Mouse (Mus musculus): ENCODE data around the gene Lao1.

- TF ChIP-seq CTCF (IDR thresholded peaks at IDR 0.05; ENCODE audit: borderline replicate concordance, extremely low read depth, insufficient read depth, insufficient read length), result no peak
- no peak for TF ChIP-seq POLR2A (IDR thresholded peaks at IDR 0.05; ENCODE audit: borderline replicate concordance, extremely low read depth, insufficient read depth, insufficient read length, poor library complexity, severe bottlenecking)
Measured at GRCm38 (mm10) chr4:119017078-119017477, 55.7 kb downstream of the Lao1 start.
